Mouse (Mus musculus): ENCODE results near the gene Socs1. TPM values are rescaled to one million over a fixed set of nuclear protein-coding genes. Genes with fewer than 3 reads are reported as not detected.

Gene Socs1
- total and polyA plus RNA-seq, 3 experiments = 0.34 to 1.2 (median 0.48) TPM

DNA sequence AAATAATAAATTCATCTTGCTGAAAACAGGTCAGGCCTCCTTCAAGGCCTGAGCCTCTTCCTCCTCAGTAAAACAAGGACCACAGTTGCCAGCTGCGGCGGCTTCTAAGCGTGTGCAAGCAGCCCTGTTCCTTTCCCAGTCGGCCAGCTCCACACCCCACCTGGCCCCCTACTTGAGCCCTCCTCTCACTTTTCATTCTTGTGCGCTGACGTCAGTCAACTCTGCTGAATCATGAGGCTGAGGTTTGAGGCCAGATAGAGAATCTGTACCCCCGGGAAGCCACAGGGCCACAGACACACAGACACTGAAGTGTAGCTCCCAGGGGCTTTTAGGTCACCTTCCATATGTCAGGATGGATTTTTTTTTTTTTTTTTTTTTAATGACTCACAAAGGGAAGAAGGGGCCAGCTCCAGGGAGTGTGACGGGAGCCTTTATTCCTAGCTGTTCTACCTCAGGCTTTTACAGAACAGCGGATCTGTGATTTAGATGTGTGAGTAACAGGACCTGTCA lies 3.4 kb downstream of the Socs1 start:
- no peak for TF ChIP-seq POLR2A (IDR thresholded peaks at IDR 0.05; ENCODE audit: insufficient read depth, low read depth, low read length)
- no peak for TF ChIP-seq CTCF (IDR thresholded peaks at IDR 0.05)
- no peak for TF ChIP-seq EP300 (IDR thresholded peaks at IDR 0.05; ENCODE audit: insufficient read depth, low read depth, low read length)
- DNase-seq = no peak
- H3K36me3 ChIP-seq (ENCODE audit: control insufficient read depth, insufficient read depth, low read length) = no peaks in the 10 kb centered on the region
- H3K9ac ChIP-seq (ENCODE audit: low read depth, low read length) = no peak overlapping the region
- no peak overlapping the region for H3K27ac ChIP-seq
- no peak overlapping the region for H3K4me3 ChIP-seq
- intact Hi-C loops (cut with DNase I) = no loop called here
- H3K4me1 ChIP-seq (ENCODE audit: control insufficient read depth, insufficient read depth, low read length) = peaks cover 9% of the 10 kb centered on the region
- WGBS = 87% methylated on average over 9 of the region's 9 CpGs
- no peaks in the 10 kb centered on the region for H3K27me3 ChIP-seq (ENCODE audit: control insufficient read depth, insufficient read depth, low read length)
- no peaks in the 10 kb centered on the region for H3K79me2 ChIP-seq (replicated peaks; ENCODE audit: control insufficient read depth, insufficient read depth, low read length)

- intact Hi-C loops (cut with DNase I) = no loop called here
- H3K27me3 ChIP-seq (ENCODE audit: control insufficient read depth, insufficient read depth, low read length) = no peaks in the 10 kb centered on the region
- H3K4me1 ChIP-seq (ENCODE audit: control insufficient read depth, insufficient read depth, low read length) = peaks cover 4% of the 10 kb centered on the region
- H3K36me3 ChIP-seq (ENCODE audit: control insufficient read depth, insufficient read depth, low read length) = no peaks in the 10 kb centered on the region
- no peaks in the 10 kb centered on the region for H3K79me2 ChIP-seq (replicated peaks; ENCODE audit: control insufficient read depth, insufficient read depth, low read length)
- H3K9ac ChIP-seq (ENCODE audit: low read depth, low read length) = no peak overlapping the region
- TF ChIP-seq EP300 (IDR thresholded peaks at IDR 0.05; ENCODE audit: insufficient read depth, low read depth, low read length) = no peak
- TF ChIP-seq POLR2A (IDR thresholded peaks at IDR 0.05; ENCODE audit: insufficient read depth, low read depth, low read length) = no peak
- no peak for TF ChIP-seq CTCF (IDR thresholded peaks at IDR 0.05)
- WGBS = 92% methylated on average over 5 of the region's 5 CpGs
- no peak overlapping the region for H3K27ac ChIP-seq
- H3K4me3 ChIP-seq = no peak overlapping the region
- DNase-seq = no peak
Observed at GRCm38 (mm10) chr16:10780631-10781120, 4.7 kb downstream of the Socs1 start.

DNA sequence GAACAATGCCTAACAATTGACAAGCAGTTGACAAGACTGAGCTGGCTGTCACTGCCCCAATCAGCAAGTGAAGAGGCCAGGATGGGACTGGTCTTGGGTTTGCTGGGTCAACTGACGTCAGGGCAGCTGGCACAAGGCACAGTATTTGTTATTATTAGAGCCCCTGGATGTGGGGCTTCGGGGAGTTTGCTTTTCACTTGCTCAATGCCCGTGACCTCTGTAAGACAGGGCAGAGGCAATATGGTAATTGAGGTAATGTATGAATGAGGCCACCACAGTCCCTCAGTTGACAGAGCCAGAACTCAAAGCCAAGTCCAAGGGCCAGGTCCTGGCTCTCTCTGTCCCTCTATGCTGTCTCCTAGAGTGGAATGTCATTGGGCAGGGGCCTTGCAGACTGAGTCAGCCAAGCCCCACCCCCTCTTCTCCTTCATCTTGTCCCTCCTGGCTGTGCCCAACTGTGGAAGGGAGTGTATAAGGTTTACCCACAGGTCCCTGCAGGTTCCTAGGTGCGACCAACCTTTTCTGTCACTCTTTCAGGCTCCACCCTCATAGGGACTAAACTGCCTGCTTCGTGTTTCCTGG lies 7.7 kb downstream of the Socs1 start:
- Histone ChIP-seq H3K79me2 (replicated peaks; ENCODE audit: control insufficient read depth, insufficient read depth, low read length) (no peaks in the 10 kb centered on the region), H3K36me3 (ENCODE audit: control insufficient read depth, insufficient read depth, low read length) (no peaks in the 10 kb centered on the region), H3K27me3 (ENCODE audit: control insufficient read depth, insufficient read depth, low read length) (no peaks in the 10 kb centered on the region), H3K27ac (no peak overlapping the region), H3K4me3 (no peak overlapping the region), H3K9ac (ENCODE audit: low read depth, low read length) (no peak overlapping the region), H3K4me1 (ENCODE audit: control insufficient read depth, insufficient read depth, low read length) (peaks cover 2% of the 10 kb centered on the region)
- TF ChIP-seq POLR2A (IDR thresholded peaks at IDR 0.05; ENCODE audit: insufficient read depth, low read depth, low read length) = no peak
- TF ChIP-seq EP300 (IDR thresholded peaks at IDR 0.05; ENCODE audit: insufficient read depth, low read depth, low read length) = no peak
- TF ChIP-seq CTCF (IDR thresholded peaks at IDR 0.05) = no peak
- intact Hi-C loops (cut with DNase I) = no loop called here
- WGBS = 70% methylated on average over 5 of the region's 5 CpGs
- no peak for DNase-seq

- TF ChIP-seq POLR2A (IDR thresholded peaks at IDR 0.05; ENCODE audit: insufficient read depth, low read depth, low read length) (no peak), EP300 (IDR thresholded peaks at IDR 0.05; ENCODE audit: insufficient read depth, low read depth, low read length) (no peak), CTCF (IDR thresholded peaks at IDR 0.05) (no peak)
- Histone ChIP-seq H3K9ac (ENCODE audit: low read depth, low read length) (no peak overlapping the region), H3K4me1 (ENCODE audit: control insufficient read depth, insufficient read depth, low read length) (no peaks in the 10 kb centered on the region; the same call in 1 of the 2 replicates), H3K27me3 (ENCODE audit: control insufficient read depth, insufficient read depth, low read length) (no peaks in the 10 kb centered on the region), H3K4me3 (no peak overlapping the region), H3K79me2 (replicated peaks; ENCODE audit: control insufficient read depth, insufficient read depth, low read length) (no peaks in the 10 kb centered on the region), H3K36me3 (ENCODE audit: control insufficient read depth, insufficient read depth, low read length) (no peaks in the 10 kb centered on the region), H3K27ac (no peak overlapping the region)
- no peak for DNase-seq
- intact Hi-C loops (cut with DNase I) = no loop called here
- 49% methylated on average over 7 of the region's 7 CpGs for WGBS
Observed at GRCm38 (mm10) chr16:10776322-10776721, 9.0 kb downstream of the Socs1 start.

GRCm38 (mm10) chr16:10774726-10775125 lies 10.6 kb downstream of the Socs1 start:
- Histone ChIP-seq H3K27me3 (ENCODE audit: control insufficient read depth, insufficient read depth, low read length) (no peaks in the 10 kb centered on the region), H3K4me1 (ENCODE audit: control insufficient read depth, insufficient read depth, low read length) (no peaks in the 10 kb centered on the region; the same call in none of the 2 replicates), H3K9ac (ENCODE audit: low read depth, low read length) (no peak overlapping the region), H3K36me3 (ENCODE audit: control insufficient read depth, insufficient read depth, low read length) (no peaks in the 10 kb centered on the region), H3K27ac (no peak overlapping the region), H3K79me2 (replicated peaks; ENCODE audit: control insufficient read depth, insufficient read depth, low read length) (no peaks in the 10 kb centered on the region), H3K4me3 (no peak overlapping the region)
- TF ChIP-seq POLR2A (IDR thresholded peaks at IDR 0.05; ENCODE audit: insufficient read depth, low read depth, low read length) (no peak), CTCF (IDR thresholded peaks at IDR 0.05) (no peak), EP300 (IDR thresholded peaks at IDR 0.05; ENCODE audit: insufficient read depth, low read depth, low read length) (no peak)
- no peak for DNase-seq
- intact Hi-C loops (cut with DNase I) = no loop called here
- 65% methylated on average over 4 of the region's 4 CpGs for WGBS

DNA sequence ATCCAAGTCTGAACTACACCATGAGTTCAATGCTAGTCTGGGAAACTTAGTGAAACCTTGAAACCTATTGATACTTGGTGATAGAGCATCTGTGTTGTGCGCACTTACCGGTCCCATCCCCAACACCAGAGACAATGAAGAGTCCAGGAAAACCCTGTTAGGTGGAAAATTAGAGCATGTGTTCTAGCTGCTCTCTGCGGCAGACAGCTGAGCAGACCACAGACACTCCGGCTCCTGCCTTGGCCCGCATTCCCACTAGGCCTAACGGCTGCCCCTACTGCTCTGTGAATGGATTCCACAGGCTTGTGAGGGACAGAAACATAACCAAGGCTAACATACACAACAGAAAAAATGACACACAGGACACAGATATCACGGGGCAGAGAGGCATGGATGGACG lies 11.8 kb downstream of the Socs1 start:
- H3K79me2 ChIP-seq (replicated peaks; ENCODE audit: control insufficient read depth, insufficient read depth, low read length) = no peaks in the 10 kb centered on the region
- no peaks in the 10 kb centered on the region; the same call in none of the 2 replicates for H3K4me1 ChIP-seq (ENCODE audit: control insufficient read depth, insufficient read depth, low read length)
- H3K36me3 ChIP-seq (ENCODE audit: control insufficient read depth, insufficient read depth, low read length) = no peaks in the 10 kb centered on the region
- intact Hi-C loops (cut with DNase I) = no loop called here
- H3K27ac ChIP-seq = no peak overlapping the region
- TF ChIP-seq EP300 (IDR thresholded peaks at IDR 0.05; ENCODE audit: insufficient read depth, low read depth, low read length) (no peak), POLR2A (IDR thresholded peaks at IDR 0.05; ENCODE audit: insufficient read depth, low read depth, low read length) (no peak), CTCF (IDR thresholded peaks at IDR 0.05) (no peak)
- 84% methylated on average over 8 of the region's 8 CpGs for WGBS
- H3K27me3 ChIP-seq (ENCODE audit: control insufficient read depth, insufficient read depth, low read length) = no peaks in the 10 kb centered on the region
- H3K4me3 ChIP-seq = no peak overlapping the region
- H3K9ac ChIP-seq (ENCODE audit: low read depth, low read length) = no peak overlapping the region
- DNase-seq = no peak
